Mouse (Mus musculus) forebrain, embryonic 15.5 days (tissue): ENCODE measurements at regions not wholly inside any gene's neighbourhood (a gene's known extent, or its start where the extent isn't known, plus 50 kb on each side); places are given as distances from the start of the nearest gene placed in this dataset.

Experiments used
- ATAC-seq: fragments of 200-750 bp; cut with Nextera tagmentation; replicated peaks from 2 replicates; pipeline ENCODE4 v1.8.0; 2017; ENCODE audit warnings: mild to moderate bottlenecking, moderate TSS enrichment, moderate library complexity
- H3K27ac ChIP-seq: fragments of 300-500 bp; sonication (generic); replicated peaks from 2 replicates; pipeline ENCODE4 v1.5.1; 2015; ENCODE audit warnings: mild to moderate bottlenecking, inconsistent platforms
- H3K27me3 ChIP-seq: fragments of 300-500 bp; sonication (generic); 2 replicates; pipeline ENCODE4 v1.6.1; 2015; ENCODE audit warnings: inconsistent platforms
- H3K36me3 ChIP-seq: fragments of 300-500 bp; sonication (generic); 2 replicates; pipeline ENCODE4 v1.6.1; 2015; ENCODE audit warnings: mild to moderate bottlenecking, inconsistent platforms
- H3K4me1 ChIP-seq: fragments of 300-500 bp; sonication (generic); 2 replicates; pipeline ENCODE4 v1.6.1; 2015; ENCODE audit warnings: inconsistent platforms
- H3K4me2 ChIP-seq: fragments of 300-500 bp; sonication (generic); replicated peaks from 2 replicates; pipeline ENCODE4 v1.6.1; 2015; ENCODE audit warnings: mild to moderate bottlenecking, inconsistent platforms
- H3K4me3 ChIP-seq: fragments of 300-500 bp; sonication (generic); 2 replicates; pipeline ENCODE4 v1.5.1; 2015; ENCODE audit warnings: mild to moderate bottlenecking, inconsistent platforms
- H3K9ac ChIP-seq: fragments of 300-500 bp; sonication (generic); replicated peaks from 2 replicates; pipeline ENCODE4 v1.6.1; 2015; ENCODE audit warnings: mild to moderate bottlenecking, inconsistent platforms
- H3K9me3 ChIP-seq: fragments of 300-500 bp; sonication (generic); 2 replicates; pipeline ENCODE4 v1.6.1; 2016; ENCODE audit warnings: inconsistent platforms
- WGBS: fragments of 180-500 bp; shearing (Covaris S2); methylation state at CpG from one replicate; pipeline ENCODE4 v1.1.7; 2015; ENCODE audit warnings: mixed read lengths; 5-methylcytosine and 5-hydroxymethylcytosine counted together

DNA sequence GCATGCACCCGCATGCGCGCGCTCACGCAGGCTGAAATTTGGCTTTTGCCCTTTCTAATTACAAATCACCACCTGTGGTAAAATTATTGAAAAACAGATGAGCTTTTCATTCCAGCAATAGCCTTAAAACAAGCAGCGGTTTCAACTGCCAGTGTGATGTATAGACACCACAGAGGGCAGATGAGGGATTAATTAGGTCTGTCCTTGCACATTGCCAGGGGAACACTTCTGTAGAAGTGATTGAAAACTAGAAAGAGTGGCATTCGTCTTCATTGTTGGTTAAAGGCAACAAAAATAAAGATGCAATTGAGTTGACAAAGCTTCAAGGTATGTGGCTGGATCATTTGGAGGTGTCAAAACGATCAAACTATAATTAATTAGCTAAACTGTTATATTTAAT, 672.5 kb downstream of the Tfap2b start:
- no peak overlapping the region for H3K9ac ChIP-seq
- no peak overlapping the region for H3K4me3 ChIP-seq
- no peak overlapping the region; the same call in 1 of the 2 replicates for H3K4me2 ChIP-seq
- no peak for ATAC-seq
- H3K36me3 ChIP-seq: no peaks in the 10 kb centered on the region
- H3K9me3 ChIP-seq: no peaks in the 10 kb centered on the region
- WGBS: 42% methylated on average over 8 of the region's 8 CpGs
- no peaks in the 10 kb centered on the region for H3K27me3 ChIP-seq
- H3K4me1 ChIP-seq: no peaks in the 10 kb centered on the region
- H3K27ac ChIP-seq: no peak overlapping the region

DNA sequence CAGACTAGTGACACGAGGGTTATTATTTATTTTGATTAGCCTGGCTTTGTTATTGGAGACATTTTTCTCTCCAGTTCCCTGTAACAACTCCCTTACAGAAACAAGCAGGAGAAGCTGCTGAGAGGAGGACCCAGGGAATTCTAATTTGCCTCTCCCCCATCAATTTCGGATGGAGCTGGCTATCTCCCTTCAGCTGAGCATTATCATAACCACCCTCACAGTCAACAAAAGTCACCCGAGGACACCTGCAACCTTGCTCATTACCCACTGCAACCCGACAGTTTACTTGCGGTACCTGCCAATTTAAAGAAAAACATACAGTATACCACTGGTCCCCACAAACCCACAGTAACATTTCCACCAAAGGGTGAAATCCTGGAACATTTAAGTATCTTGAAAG, 690.7 kb downstream of the Tfap2b start:
- no peak overlapping the region for H3K4me2 ChIP-seq
- no peak overlapping the region for H3K9ac ChIP-seq
- no peak overlapping the region for H3K4me3 ChIP-seq
- WGBS: 34% methylated on average over 5 of the region's 5 CpGs
- H3K27ac ChIP-seq: no peak overlapping the region
- no peak for ATAC-seq
- H3K9me3 ChIP-seq: no peaks in the 10 kb centered on the region
- peaks cover 14% of the 10 kb centered on the region; the same call in 1 of the 2 replicates for H3K27me3 ChIP-seq
- no peaks in the 10 kb centered on the region for H3K36me3 ChIP-seq
- H3K4me1 ChIP-seq: no peaks in the 10 kb centered on the region

DNA sequence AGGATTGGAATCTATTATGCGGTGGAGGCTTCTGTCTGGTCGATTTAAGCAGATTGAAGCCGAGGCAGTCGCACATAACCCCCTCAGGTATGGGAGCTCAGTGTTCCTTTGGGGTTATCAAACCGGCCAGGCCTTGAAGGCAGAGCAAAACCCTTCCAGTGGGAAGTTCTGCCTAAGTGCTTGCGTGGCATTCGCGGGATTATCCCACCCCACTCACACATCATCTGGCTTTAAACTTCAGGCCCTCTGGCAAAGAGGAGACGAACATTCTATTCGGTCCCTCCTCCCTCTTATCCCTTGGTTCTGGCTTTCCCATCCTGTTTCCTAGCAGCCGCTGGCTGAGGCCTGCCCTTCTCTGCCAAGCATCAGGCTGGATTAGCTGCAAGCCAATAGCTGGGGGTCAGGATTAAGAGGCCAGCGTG, 691.2 kb downstream of the Tfap2b start:
- 10% methylated on average over 12 of the region's 12 CpGs for WGBS
- Histone ChIP-seq H3K4me3 (no peak overlapping the region), H3K4me2 (no peak overlapping the region), H3K9me3 (no peaks in the 10 kb centered on the region), H3K36me3 (no peaks in the 10 kb centered on the region), H3K4me1 (no peaks in the 10 kb centered on the region), H3K27ac (no peak overlapping the region), H3K27me3 (peaks cover 14% of the 10 kb centered on the region; the same call in 1 of the 2 replicates), H3K9ac (no peak overlapping the region)
- ATAC-seq: peak; percentile 48; the same call in 1 of the 2 replicates

DNA sequence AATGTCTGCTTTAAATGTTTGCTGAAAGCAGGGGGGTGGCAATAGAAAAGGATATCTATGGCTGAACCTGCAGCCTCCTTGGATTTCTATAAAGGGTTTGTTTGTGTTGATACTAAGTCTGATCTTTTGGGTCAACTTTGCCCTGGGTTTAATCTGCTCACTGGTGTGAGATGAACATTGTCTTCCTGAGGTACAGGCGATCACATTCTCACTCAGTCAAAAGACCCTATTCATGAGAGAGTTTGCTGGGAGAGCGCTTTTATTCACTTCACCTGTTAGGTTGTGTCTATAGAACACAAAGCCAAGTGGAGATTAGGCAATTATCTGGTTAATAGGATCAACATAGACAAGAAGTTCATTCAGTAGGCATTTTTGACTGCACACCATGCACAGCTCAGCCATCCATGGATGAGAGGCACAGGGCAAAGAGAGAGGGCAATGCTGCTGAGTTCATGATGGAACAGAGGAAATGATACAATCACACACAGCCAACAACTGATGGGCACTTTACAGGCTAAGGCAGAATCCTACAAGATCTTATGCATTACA, 692.3 kb downstream of the Tfap2b start:
- 6% methylated on average over 2 of the region's 2 CpGs for WGBS

DNA sequence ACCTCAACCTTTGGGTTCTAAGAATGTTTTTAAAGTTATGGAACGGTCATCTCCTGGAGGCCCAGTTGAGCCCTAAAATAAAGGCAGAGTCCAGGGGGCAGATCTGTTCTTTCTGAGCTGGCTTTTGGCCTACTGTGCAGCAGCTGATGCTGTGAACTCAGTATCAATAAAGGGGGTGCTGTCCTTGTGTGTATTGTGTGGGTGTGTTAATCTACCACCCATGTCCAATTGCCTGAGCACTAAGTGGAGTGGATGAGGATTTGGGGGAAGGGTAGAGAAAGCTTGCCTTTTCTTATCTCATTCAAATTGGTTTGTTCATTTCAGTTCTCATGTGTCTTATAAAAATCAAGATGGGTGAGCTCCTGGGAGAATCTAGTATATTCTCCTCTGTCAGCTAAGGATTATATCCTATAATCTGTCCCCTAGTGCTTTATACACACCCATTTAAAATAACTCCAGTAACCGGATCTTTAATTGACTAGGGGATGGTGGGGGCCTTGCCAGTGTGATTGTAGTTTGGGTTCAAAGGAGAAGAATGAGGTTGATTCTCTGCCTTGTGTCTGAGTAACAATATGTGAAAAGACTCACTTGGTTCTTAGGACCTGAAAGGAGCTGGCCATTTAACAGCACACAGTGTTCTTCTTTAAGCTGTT, 703.6 kb downstream of the Tfap2b start:
- Histone ChIP-seq H3K4me2 (no peak overlapping the region), H3K36me3 (no peaks in the 10 kb centered on the region), H3K27ac (no peak overlapping the region), H3K4me3 (no peak overlapping the region), H3K27me3 (no peaks in the 10 kb centered on the region), H3K9ac (no peak overlapping the region), H3K9me3 (no peaks in the 10 kb centered on the region), H3K4me1 (no peaks in the 10 kb centered on the region)
- ATAC-seq: no peak
- 24% methylated on average over 2 of the region's 2 CpGs for WGBS

More for the DNA sequence above, 692.3 kb downstream of the Tfap2b start:
- H3K9ac ChIP-seq: no peak overlapping the region
- no peaks in the 10 kb centered on the region for H3K4me1 ChIP-seq
- H3K27me3 ChIP-seq: peaks cover 11% of the 10 kb centered on the region; the same call in 1 of the 2 replicates
- no peak for ATAC-seq
- no peaks in the 10 kb centered on the region for H3K9me3 ChIP-seq
- H3K4me3 ChIP-seq: no peak overlapping the region
- no peak overlapping the region for H3K4me2 ChIP-seq
- no peaks in the 10 kb centered on the region for H3K36me3 ChIP-seq
- no peak overlapping the region for H3K27ac ChIP-seq

DNA sequence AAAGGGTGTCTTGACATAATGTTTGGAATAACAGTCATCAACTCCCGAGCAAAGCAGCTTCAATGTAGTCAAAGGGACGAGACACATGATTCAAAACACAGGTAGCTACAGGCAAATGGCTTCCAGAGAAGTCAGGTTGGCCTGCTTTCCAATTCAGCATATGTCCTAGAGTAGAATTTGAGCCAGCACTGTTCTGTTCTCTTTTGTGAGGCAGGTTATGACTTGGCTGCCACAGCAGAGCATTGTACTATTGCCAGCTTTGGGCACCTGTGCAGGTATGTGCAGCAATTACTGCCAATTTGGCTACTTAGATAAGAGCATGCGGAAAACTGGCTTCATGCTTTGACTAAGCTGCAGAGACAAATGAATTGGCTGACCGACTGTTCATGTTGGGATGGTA, 699.1 kb downstream of the Pkhd1 start:
- Histone ChIP-seq H3K4me3 (no peak overlapping the region), H3K27me3 (no peaks in the 10 kb centered on the region), H3K27ac (no peak overlapping the region), H3K36me3 (no peaks in the 10 kb centered on the region), H3K4me2 (no peak overlapping the region), H3K9me3 (no peaks in the 10 kb centered on the region), H3K9ac (no peak overlapping the region), H3K4me1 (no peaks in the 10 kb centered on the region)
- no peak for ATAC-seq
- 88% methylated on average over 4 of the region's 4 CpGs for WGBS

DNA sequence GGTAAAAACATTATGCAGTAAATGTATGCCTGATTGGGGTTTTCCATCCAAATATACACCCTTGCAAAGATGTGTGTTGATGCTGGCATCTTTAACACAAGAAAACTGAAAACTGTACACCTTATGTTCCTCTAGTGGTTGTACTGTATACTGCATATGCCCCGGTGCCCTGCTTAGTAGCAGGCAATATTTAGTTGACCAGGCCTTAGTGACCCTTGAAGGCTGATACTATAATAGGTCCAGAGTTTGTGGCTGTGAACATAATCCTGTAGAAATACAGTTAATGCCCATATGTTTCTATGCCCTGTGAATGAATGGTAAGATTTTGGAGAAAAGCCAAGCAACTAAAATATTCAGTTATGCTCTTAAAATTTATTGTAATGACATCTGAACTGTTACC, 690.7 kb downstream of the Pkhd1 start:
- Histone ChIP-seq H3K9ac (no peak overlapping the region), H3K4me2 (no peak overlapping the region), H3K4me3 (no peak overlapping the region), H3K27ac (no peak overlapping the region), H3K36me3 (no peaks in the 10 kb centered on the region), H3K4me1 (no peaks in the 10 kb centered on the region), H3K27me3 (no peaks in the 10 kb centered on the region), H3K9me3 (no peaks in the 10 kb centered on the region)
- ATAC-seq: no peak
- WGBS: 83% methylated on average over 1 of the region's 1 CpGs

DNA sequence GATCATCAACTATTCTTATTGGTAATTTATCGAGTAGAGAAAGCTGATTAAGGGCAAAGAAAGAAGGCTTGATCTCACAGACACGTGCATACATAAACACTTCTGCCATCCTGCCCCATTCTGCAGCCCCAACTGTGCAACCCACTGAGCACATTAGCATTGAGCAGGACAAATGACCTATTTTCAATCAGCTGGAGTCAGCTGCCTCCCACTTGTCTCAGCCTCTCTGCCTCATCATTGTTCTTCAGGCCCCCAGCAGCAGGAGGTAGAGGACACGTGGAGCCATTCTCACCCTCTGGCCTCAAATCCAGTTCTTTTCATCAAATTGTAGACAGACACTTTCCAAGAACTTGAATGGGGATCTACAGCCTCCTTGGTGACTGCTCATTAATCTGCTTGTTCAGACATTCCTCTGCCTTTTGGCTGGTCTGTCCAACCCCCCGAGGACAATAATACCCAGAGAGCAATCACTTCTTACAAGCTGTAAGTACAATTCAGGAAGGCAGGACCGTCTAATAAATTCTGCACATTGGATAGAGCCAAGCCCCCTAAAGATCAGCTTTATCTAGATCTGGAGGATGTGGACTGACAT, 690.0 kb downstream of the Pkhd1 start:
- Histone ChIP-seq H3K4me1 (no peaks in the 10 kb centered on the region), H3K4me3 (no peak overlapping the region), H3K36me3 (no peaks in the 10 kb centered on the region), H3K9me3 (no peaks in the 10 kb centered on the region), H3K9ac (no peak overlapping the region), H3K27me3 (no peaks in the 10 kb centered on the region), H3K27ac (no peak overlapping the region), H3K4me2 (no peak overlapping the region)
- ATAC-seq: no peak
- WGBS: 2% methylated on average over 5 of the region's 5 CpGs

DNA sequence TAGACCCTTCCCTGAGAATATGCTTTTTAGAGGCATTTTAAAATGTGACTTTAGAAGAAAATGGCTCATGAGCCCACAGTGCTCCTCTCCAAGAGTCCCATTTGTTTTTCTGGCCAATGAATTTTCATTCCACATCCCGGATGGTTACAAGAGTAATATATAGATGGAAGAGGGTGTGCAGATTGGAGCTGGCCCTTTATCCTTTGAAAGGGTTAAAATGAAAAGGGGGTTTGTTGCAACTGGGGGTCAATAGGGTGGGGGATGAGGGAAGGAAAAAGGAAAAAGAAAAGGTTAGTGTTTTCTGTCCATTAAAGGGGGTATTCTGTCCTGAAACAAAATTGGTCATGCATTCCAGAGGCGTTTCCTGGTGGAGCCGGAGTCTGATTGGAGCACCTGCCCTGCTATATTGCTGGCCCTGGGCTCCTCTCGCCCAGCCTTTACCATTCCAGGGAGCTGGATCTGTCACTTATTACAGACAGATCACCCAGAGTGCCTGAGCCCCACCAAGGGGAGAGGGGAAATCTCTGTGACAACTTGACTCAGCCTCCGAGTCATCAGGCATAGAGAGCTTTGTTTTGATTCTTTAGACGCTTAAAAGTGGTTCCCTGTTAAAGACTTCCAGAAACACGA, 666.7 kb downstream of the Pkhd1 start:
- no peak overlapping the region for H3K4me3 ChIP-seq
- no peak overlapping the region for H3K4me2 ChIP-seq
- no peak for ATAC-seq
- H3K36me3 ChIP-seq: no peaks in the 10 kb centered on the region
- no peak overlapping the region for H3K27ac ChIP-seq
- 20% methylated on average over 7 of the region's 7 CpGs for WGBS
- no peaks in the 10 kb centered on the region for H3K9me3 ChIP-seq
- no peak overlapping the region for H3K9ac ChIP-seq
- H3K4me1 ChIP-seq: no peaks in the 10 kb centered on the region
- H3K27me3 ChIP-seq: no peaks in the 10 kb centered on the region

DNA sequence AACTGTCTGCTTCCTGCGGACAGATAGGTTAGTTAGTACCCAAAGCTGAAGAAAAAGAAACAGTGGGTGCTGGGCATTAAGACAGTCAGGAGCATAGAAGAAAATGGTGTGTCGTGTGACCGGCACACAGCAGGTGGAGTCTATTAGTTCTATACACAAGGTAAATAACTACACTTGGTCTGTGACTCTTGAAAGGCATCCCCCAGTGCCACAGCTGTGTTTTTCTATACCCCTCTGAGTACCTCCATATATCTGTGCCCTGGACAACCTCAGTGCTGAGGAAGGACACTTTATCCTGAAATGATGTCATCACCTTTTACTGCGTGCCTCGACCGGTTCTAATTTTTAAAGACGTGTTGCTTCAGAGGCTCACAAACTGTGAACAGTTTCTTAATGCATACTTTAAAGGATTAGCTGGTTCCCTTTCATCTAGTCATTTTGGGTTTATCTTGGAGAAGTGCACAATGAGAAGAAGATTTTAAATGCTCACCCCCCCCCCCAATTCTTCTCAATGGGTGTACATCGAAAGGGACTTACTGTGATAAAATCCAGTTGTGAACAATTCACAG, 666.1 kb downstream of the Pkhd1 start:
- ATAC-seq: no peak
- Histone ChIP-seq H3K36me3 (no peaks in the 10 kb centered on the region), H3K27ac (no peak overlapping the region), H3K4me2 (no peak overlapping the region), H3K9me3 (no peaks in the 10 kb centered on the region), H3K4me3 (no peak overlapping the region), H3K27me3 (no peaks in the 10 kb centered on the region), H3K4me1 (no peaks in the 10 kb centered on the region), H3K9ac (no peak overlapping the region)
- WGBS: 25% methylated on average over 8 of the region's 8 CpGs

DNA sequence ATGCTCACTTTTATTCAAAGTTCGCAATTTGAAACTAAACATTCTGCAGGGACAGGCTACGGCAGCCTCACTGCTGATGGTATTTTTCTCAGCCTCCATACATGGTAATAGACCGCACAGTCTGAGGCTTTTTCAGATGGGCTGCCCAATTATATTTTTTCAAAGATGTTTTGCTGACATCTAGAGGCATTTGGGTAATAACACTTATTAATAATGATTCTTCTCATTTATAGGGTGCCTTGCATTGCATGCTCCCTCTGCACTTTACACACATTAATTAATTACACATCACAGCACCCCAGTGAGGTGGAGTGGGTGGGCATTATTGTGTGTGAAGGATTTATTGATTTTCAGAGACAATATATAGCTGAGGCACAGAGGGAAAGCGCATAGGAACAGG, 644.5 kb downstream of the Pkhd1 start:
- no peak overlapping the region for H3K4me2 ChIP-seq
- WGBS: 35% methylated on average over 4 of the region's 4 CpGs
- no peaks in the 10 kb centered on the region for H3K9me3 ChIP-seq
- H3K9ac ChIP-seq: no peak overlapping the region
- no peaks in the 10 kb centered on the region for H3K36me3 ChIP-seq
- no peaks in the 10 kb centered on the region for H3K4me1 ChIP-seq
- H3K4me3 ChIP-seq: no peak overlapping the region
- peak; percentile 89 for ATAC-seq
- no peaks in the 10 kb centered on the region for H3K27me3 ChIP-seq
- H3K27ac ChIP-seq: no peak overlapping the region

DNA sequence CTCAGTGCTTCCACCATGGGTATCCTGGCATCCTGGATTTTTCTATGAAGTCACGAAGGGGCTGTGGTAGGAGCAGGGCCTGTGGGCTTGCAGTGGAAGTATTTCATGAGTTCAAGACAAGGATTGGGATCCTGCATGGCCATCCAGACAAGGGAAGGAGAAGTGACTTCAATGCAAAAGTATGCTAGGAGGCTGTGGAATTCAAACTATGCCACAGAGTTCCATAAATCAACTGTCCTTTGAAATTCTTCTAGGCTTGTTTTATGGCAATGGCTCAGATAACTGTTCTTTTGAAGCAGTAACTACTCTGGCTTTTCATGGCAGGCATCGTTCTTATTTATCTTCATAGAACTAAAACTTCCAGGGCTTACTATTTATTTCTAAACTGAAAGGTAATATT, 643.9 kb downstream of the Pkhd1 start:
- Histone ChIP-seq H3K27me3 (no peaks in the 10 kb centered on the region), H3K4me3 (no peak overlapping the region), H3K9me3 (no peaks in the 10 kb centered on the region), H3K9ac (no peak overlapping the region), H3K4me2 (no peak overlapping the region), H3K27ac (no peak overlapping the region), H3K36me3 (no peaks in the 10 kb centered on the region), H3K4me1 (no peaks in the 10 kb centered on the region)
- 62% methylated on average over 2 of the region's 2 CpGs for WGBS
- no peak for ATAC-seq
